Mouse (Mus musculus): ENCODE measurements around the gene Slc7a7.

DNA sequence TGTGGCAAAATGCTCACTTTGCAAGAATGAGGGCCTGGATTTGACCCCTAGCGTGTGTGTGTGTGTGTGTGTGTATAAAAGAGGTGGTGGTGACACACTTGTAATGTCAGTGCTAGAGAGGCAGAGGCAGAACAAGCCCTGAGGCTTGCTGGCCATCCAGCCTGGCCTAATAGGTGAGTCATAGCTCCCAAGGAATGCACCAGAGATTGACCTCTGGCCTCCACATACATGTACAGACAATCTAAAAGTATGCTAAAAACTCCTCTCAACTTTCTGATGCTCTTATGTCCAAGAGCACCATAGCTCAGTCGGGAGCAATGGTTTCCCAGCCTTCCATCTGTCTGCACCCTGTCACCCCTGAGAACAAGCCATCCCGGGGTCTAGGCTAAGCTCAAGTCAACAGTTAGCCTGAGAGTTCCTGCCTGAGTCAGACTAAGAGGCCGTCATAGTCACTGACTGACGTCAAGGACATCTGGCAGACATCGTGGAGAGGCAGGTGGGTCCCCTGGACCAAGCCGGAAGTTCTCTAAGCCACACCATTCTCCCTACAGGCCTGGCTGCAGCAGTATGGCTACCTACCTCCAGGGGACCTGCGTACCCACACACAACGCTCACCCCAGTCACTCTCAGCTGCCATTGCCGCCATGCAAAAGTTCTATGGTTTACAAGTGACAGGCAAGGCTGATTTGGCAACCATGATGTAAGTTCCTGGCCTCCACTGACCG lies 17.8 kb upstream of the Slc7a7 start:
- TF ChIP-seq CTCF (IDR thresholded peaks at IDR 0.05 in 2 of 3, conservative IDR thresholded peaks at IDR 0.05 in 1 of 3; ENCODE audit: control insufficient read depth in 1 of 3, insufficient read depth in 1 of 3, low read depth in 2 of 3, low read length in 3 of 3, poor library complexity in 1 of 3, severe bottlenecking in 1 of 3), result no peak
- no peak for TF ChIP-seq POLR2A (IDR thresholded peaks at IDR 0.05; ENCODE audit: control insufficient read depth in 1 of 2, insufficient read depth in 1 of 2, low read depth in 1 of 2, low read length in 2 of 2, poor library complexity in 1 of 2)
- no peak for TF ChIP-seq E2F4 (IDR thresholded peaks at IDR 0.05; ENCODE audit: borderline replicate concordance, low read depth, low read length)
